Mouse (Mus musculus): ENCODE measurements at regions not wholly inside any gene's neighbourhood (a gene's known extent, or its start where the extent isn't known, plus 50 kb on each side); places are given as distances from the start of the nearest gene placed in this dataset.

DNA sequence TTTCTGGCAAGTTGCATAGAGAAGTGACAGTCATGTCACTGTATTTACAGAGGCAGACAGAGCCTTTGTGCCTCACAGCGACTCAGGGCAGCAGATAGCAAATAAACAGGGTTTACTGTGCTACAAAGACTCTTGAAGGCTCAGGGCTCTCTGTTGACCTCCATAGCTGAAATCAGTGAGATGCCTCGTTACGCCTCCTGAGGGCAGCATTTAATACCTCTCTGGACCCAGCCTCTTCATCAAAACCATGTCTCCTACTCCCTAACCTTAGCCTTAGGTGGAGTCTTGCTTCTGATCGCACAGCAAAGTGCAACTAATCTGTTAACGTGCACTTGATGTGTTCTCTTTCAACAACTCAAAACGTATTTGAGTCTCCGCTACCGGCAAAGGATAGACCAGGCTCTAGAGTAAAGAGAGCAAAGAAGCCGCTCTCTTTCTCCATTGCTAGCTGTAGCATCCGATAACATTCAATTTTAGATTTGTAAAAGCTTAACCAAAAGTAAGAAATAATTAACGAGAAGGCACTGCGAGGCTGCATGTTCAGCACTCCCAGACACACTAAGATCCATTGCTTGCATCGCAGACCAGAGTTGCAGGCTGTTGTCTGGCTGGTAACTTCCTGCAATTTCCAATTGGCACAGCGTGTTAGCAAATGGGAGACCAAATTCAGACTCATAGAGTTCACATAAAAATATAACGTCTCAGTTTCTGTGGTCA is 101.1 kb upstream of the Man2a1 start:
- no peak for DNase-seq

DNA sequence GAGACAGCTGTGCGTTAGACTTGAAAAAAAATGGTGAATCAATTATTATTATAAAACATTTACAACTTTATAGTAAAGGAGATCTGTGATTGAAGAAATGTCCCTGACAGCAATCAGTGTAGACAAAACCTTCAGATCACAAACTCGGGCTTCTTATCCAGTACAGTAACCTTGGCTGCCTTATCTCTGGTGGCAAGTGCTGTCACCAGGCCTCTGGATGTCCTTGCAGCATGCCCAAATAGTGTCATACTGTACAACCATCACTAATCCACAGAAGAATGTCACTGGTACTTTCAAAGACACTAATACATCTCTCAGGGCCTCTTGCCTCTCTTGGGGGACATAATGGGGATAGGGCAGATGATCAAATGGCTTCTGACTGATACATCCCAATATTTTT is 98.2 kb upstream of the Man2a1 start:
- no peak for DNase-seq

DNA sequence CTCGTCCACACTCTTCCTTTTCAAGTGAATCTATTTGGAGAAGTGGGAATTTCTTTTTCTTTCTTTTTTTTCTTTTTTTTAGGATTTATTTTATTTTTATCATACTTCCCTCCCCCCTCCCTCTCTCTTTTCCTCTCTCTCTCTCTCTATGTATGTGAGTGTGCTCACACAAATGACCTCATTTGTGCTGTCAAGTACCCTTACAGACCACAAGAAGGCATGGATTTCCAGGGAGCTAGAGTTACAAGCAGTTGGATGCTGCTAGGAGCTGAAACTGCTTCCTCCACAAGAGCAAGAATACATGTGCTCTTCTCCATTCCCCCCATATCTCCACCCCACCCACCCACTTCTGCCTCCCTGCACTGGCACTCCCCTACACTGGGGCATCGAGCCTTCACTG is 94.6 kb upstream of the Man2a1 start:
- no peak for DNase-seq

DNA sequence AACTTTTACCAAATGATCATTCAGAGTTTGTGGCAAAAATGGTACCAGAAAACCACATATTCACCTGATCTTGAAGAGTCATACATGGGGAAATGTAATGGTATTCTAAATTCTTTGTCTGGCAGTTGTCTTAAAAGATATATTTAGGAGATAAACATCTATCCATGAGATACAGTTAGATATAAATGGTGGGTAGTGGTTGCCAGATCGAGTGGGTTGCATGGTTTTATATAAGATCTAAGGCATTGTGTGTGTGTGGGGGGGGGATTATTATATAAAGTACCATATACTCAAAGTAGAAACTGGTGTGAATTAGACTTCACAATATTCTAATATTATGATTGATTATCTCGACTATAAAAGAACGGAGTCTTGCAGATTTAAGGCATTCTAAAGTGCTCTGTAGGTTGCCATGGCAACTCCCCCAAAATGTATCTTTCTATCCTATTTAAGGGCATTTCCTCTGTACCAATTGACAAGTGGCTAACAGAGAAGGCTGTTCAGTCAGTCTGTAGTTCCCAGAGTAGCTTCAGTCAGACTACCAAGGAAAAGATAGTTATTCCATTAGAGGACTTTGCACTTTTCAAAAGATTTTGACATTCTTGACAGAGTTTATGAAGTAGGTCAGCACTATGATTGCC is 89.3 kb upstream of the Man2a1 start:
- no peak for DNase-seq

DNA sequence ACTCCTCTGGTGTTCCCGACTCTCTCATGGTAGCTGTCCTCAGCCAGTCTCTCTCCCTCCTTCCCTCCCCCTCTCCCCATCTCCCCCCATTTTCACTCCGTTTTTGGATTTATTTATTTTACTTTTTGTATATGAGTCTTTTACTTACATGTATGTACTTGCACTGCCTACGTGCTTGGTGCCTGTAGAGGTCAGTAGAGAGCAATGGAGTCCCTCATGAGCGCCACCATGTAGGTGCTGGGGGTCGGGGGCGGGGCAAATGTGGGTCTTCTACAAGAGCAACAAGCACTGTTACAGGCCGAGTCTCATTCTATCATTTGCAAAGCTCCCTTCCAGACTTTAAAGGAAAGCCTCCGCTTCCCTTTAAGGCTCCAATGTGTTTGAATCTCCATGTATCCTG is 78.3 kb upstream of the Man2a1 start:
- no peak for DNase-seq

DNA sequence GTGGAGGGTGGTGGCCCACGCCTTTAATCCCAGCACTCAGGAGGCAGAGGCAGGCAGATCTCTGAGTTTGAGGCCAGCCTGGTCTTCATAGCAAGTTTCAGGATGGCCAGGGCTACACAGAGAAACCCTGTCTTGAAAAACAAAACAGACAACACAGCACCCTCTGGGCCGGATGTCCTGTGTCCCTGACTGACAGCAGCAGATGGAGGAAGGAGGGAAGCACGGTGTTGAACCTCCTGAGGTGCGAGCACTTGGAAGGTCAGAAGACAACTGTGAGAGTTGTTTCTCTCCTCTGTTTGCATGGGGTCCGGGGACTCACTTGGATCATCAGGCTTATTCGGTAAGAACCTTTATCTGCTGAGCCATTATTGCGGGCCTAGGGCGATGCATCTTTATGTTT is 76.6 kb upstream of the Man2a1 start:
- DNase-seq = no peak

DNA sequence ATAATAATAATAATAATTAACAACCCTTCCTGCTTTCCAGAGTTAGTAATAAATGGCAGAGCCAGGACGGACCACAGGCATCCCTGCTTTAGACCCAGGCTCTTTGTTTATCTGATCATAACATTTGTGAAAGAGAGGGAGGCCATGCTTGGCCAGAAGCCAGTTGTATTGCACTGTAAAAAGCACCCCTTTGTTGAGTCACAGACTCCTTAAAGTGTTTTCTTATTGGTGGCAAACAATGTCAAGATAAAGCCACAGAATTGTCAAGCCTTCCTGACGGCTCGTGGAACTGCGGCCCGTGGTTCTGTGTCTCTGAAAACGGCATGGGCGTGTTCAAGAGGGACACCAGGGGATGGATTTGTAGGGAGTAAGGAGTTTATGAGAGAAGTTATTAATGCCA is 72.7 kb upstream of the Man2a1 start:
- DNase-seq = no peak

DNA sequence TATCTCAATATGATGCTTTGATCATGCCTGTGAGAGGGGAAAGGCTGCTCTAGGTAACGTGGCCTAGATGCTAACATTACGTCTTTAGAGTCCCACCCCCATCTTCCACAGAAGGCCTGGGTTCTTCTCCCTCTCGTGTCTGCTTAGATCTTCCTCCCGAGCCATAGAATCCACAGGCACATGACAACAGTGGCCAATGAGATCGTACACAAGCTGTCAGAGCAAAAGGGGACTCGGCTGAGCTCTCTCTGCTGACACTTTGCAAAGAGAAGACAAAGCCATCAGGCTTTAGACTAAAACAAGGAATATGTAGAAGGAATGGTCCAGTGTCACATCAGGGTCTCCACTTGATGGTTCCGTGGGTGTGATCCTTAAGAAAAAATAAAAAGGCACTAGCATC is 72.1 kb upstream of the Man2a1 start:
- no peak for DNase-seq

DNA sequence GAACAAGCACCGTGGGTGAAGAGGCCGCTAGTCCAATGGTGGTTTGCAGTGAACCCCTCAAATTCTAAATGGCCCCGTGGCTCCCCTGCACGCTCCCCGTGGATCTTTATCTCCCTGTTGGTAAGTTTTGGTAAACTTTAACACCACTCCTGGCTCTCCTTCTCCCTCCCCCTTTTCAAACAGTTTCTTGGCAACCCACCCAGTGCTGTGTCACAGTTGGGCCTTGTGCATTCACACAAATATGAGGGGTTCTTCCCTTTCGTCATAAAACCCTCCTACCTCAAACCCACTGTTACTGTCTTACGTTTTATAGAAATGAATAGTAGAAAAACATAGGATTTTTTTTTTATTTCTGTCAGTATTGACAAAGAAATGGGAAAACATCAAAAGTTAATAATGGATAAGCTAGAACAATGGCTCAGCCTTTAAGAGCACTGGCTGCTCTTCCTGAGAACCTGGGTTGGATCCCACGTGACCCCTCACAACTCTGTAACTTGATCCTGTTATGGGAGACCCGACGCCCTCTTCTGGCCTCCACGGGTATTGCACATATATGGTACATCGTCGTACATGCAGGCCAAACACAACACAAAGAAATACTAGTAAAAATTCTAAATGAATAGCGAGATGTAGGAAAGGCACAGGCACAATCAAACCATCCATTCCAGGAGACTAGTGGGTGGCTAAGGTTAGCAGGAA is 71.1 kb upstream of the Man2a1 start:
- no peak for DNase-seq

DNA sequence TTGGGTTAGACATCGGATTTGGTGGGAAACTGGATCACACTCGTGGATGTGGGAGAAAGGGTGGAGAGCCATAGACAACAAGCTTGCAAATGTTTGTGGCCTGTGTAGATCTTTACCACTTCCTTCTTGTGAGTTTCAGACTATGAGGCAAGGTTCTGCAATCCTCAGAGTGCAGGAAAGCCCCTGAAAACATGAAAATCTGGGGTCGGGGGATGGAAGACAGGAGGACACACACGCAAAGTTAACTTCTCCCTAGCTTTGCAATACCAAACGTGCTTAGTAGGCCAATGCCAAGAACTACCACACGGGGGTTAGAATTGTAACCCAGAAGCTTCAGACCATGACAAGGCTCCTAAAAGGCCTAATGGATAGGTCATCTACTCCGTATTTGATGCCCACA is 69.4 kb upstream of the Man2a1 start:
- no peak for DNase-seq

DNA sequence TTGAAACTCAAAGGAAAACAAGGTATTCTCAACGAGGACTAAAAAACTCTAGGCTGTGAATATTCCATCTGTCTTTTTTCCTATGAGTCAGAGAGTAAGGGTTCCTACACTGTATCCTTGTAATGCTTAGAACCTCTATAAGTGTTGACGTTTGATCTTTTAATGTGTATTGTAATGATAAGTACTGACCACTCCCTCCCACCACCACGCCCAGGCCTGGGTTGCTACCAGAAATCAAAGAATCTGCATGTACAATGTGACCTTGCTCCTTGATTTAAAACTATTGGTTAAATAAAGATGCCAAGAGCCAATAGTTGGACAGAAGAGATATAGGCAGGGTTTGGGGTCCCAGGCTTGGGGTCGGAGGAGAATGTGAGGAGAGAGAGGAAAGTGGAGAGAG is 66.2 kb upstream of the Man2a1 start:
- DNase-seq = no peak

DNA sequence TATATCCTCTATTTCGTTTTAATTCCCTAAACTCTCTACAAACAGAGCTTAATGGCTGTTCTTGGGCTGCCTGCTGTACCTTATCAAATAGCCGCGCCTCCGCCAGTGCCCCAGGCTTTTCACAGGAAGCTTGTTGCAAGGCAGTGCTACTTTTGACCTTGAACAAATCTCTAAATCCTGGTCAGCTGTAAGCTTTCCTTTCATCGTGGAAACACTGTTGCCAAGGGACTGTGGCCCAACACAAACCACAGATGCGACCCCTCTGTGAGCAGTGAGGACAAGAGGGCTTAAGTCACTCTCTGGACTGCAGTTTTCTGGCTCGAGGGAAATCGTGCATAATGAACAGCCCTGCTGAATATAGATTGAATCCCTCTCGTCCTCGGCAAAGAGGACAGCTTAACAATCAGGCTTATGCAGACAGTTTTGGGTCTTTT is 62.0 kb upstream of the Man2a1 start:
- no peak for DNase-seq

DNA sequence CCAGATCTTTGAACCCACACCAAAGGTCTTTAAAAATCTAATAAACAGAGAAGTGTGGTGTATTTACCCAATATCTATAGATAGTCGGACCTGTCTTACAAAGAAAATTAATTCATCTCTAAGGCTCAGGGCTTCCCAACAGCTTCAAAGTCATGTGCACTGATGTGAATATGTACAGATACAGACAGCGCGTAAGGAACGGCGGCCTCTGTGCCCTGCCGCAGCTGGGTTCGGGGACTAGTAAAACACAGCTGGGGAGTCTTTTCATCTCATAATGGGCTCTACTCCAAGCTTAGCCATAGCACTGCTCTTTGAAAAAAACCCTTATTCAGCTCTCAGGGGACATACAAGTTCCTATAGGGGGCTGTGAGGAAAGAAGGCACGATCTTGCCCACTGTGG is 60.1 kb upstream of the Man2a1 start:
- no peak for DNase-seq

DNA sequence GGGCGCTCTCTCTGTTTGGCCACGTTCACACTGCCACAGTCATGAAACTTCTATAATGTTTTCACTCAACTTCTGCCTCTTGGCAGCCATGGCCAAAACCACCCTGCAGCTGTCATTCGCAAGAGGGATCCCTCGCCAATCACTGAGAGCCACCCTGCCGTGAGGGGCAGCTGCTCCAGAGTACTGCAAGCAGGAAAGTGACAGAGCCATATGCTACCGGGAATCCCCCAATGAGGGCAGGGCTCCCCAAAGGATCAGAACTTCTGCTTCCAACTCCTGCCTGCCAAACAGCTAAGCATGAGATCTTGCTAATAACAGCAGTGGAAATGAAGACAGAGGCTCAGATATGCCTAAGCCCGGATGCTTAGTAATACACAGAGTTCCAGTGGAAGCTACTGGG is 52.0 kb upstream of the Man2a1 start:
- peak; percentile 10 for DNase-seq

DNA sequence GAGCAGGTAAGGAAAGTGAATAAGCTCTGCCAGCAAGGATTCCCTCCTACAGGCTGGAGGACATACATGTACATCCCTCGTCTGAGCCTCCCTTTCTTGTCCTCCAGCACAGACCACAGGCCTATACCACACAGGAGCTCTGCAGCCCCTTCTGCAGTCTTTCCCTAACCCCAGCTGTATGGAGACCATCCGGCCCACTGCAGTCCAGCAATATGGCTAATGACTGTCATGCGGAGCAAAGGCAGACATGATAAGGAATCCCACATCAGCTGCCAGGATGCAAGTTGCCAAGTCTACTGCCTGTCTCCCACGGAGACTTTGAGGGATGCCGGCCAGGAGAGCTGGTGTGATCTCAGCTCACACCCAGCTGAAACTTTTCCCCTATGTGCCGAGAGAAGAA is 50.5 kb upstream of the Man2a1 start:
- DNase-seq = no peak
